ENCODE assay signal across 10 mouse cellular contexts in the genomic region with DNA sequence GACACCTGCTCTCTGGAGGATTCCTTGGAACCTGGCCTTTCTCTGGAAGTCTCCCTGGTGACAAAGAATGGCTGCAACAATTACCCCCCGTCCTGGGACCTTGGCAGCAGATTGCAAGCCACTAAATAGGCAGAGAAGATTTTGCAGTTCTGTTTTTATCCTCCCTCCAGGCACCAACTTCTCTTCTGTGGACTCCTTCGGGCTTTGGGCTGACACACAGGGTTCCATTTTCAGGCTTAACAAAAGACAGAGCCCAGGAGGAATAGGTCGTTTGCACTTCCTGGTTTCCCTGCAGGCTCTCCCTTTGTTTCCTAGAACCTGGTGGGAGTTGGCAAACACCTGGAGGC. TPM values are rescaled to one million over a fixed set of nuclear protein-coding genes. Genes with fewer than 3 reads are reported as not detected.
DNase-seq lines count a peak whose midpoint lies in the region; ATAC-seq lines count a peak whose summit lies in the region.
"Had no signal": no experiment of that assay in that cellular context is flagged by ENCODE, and none has a peak within 500 bp of the region (broad histone marks: within the 10 kb centered on the region; RNA-seq: fewer than 3 reads in every experiment).

No protein-coding gene starts in this region.

- peak overlapping the region; percentile 41 for H3K9ac ChIP-seq in midbrain, embryonic 11.5 days (ENCODE audit: low read length)
- H3K9ac ChIP-seq: liver, embryonic 14.5 days had no signal

- peak overlapping the region; percentile 38 for H3K4me3 ChIP-seq in embryonic facial prominence, embryonic 10.5 days
- H3K4me3 ChIP-seq in midbrain, embryonic 11.5 days (ENCODE audit: low read depth, low read length) = 0 out of 2 replicates have a peak overlapping the region, but pooled peaks have one; percentile 7

- peak overlapping the region; percentile 35 for H3K4me2 ChIP-seq in midbrain, embryonic 11.5 days

- no peaks in the 10 kb centered on the region for H3K27me3 ChIP-seq in embryonic facial prominence, embryonic 10.5 days (replicated peaks; ENCODE audit: low read depth, poor library complexity, severe bottlenecking)
- H3K27me3 ChIP-seq in midbrain, embryonic 11.5 days (ENCODE audit: control insufficient read depth, insufficient read depth, low read length) = no peaks in the 10 kb centered on the region; the same call in 1 of the 2 replicates

- no peaks in the 10 kb centered on the region for H3K36me3 ChIP-seq in embryonic facial prominence, embryonic 10.5 days (replicated peaks)
- no peaks in the 10 kb centered on the region for H3K36me3 ChIP-seq in midbrain, embryonic 11.5 days (ENCODE audit: control insufficient read depth, insufficient read depth, low read length)

- DNase-seq in embryo, embryonic 9.5 days (ENCODE audit: extremely low spot score) = peak; percentile 12
- no peak for DNase-seq in embryo, embryonic 10 days (ENCODE audit: low spot score)
- no peak for DNase-seq in embryonic facial prominence, embryonic 10.5 days (ENCODE audit: low spot score)
- peak; percentile 13 for DNase-seq in heart, postnatal 4 days
- DNase-seq in midbrain, embryonic 11.5 days (ENCODE audit: low spot score, missing footprints) = no peak
- no peak for DNase-seq in thymus, postnatal 0 days (ENCODE audit: low spot score)
- no peak for DNase-seq in right cerebral cortex, postnatal 10 days (ENCODE audit: low spot score in 2 of 2)
- DNase-seq in right cerebral cortex, postnatal 25 days = no peak
- DNase-seq: thymus, postnatal 36 days had no signal

- peak overlapping the region; percentile 71 for H3K27ac ChIP-seq in embryonic facial prominence, embryonic 10.5 days (replicated peaks)
- H3K27ac ChIP-seq in midbrain, embryonic 11.5 days (ENCODE audit: low read depth, low read length) = peak overlapping the region; percentile 74
- H3K27ac ChIP-seq: liver, embryonic 14.5 days had no signal

- no peaks in the 10 kb centered on the region for H3K9me3 ChIP-seq in embryonic facial prominence, embryonic 10.5 days
- no peaks in the 10 kb centered on the region for H3K9me3 ChIP-seq in midbrain, embryonic 11.5 days (ENCODE audit: control insufficient read depth, low read length)

- 5% methylated on average over 3 of the region's 3 CpGs for WGBS in embryonic facial prominence, embryonic 10.5 days
- WGBS in midbrain, embryonic 11.5 days = 7% methylated on average over 3 of the region's 3 CpGs

- ATAC-seq in midbrain, embryonic 11.5 days (ENCODE audit: low FRiP score) = peak; percentile 64

- H3K4me1 ChIP-seq in embryonic facial prominence, embryonic 10.5 days = peaks cover 11% of the 10 kb centered on the region
- H3K4me1 ChIP-seq in midbrain, embryonic 11.5 days (ENCODE audit: control insufficient read depth, insufficient read depth, low read length) = peaks cover 9% of the 10 kb centered on the region

RNA-seq across cellular contexts. Expression of gene Cstf2t, which starts 7.9 kb away (rescaled TPM):
- 56.2 and 57.5 TPM in 2 replicates for polyA plus RNA-seq in embryonic facial prominence, embryonic 10.5 days (2016; fragmentation: Nextera tagmentation; extraction: Ambion mirVana)
- total RNA-seq in heart, postnatal 4 days (2021) = 10 to 100 TPM; 38.7 to 39.0 TPM
- polyA plus RNA-seq in midbrain, embryonic 11.5 days (2014; fragmentation: Nextera tagmentation; extraction: Ambion mirVana) = 52.4 and 53.7 TPM in 2 replicates
- polyA plus RNA-seq in thymus, postnatal 0 days (2015; fragmentation: Nextera tagmentation; extraction: Ambion mirVana) = 33.4 and 36.2 TPM in 2 replicates

Comparison
In these comparisons a context has a peak if more than half of its experiments do, and no peak if none do; other contexts are left out.
1. DNase-seq: peak in embryo, embryonic 9.5 days (single experiment) and heart, postnatal 4 days (single experiment); none in embryo, embryonic 10 days (single experiment), embryonic facial prominence, embryonic 10.5 days (single experiment), midbrain, embryonic 11.5 days (single experiment), thymus, postnatal 0 days (single experiment), right cerebral cortex, postnatal 10 days (0 of 2) and right cerebral cortex, postnatal 25 days (single experiment).